Mouse (Mus musculus) small intestine, adult 2 months (tissue): ENCODE data around the gene 4933427D14Rik.

ENCODE experiments used
- CTCF ChIP-seq: fragments of 200-500 bp; IDR thresholded peaks from 2 replicates; pipeline ENCODE4 v1.5.1; 2012; ENCODE audit warnings: low read depth, mild to moderate bottlenecking, control low read depth, inconsistent platforms, low read length, moderate library complexity, mixed read lengths; ENCODE audit not compliant: insufficient replicate concordance, insufficient read length; ENCODE audit errors: extremely low read depth
- POLR2A ChIP-seq: fragments of 200-500 bp; IDR thresholded peaks from 2 replicates; pipeline ENCODE4 v1.6.1; 2012; ENCODE audit warnings: low read depth, mild to moderate bottlenecking, control low read depth, inconsistent platforms, low read length, moderate library complexity

DNA sequence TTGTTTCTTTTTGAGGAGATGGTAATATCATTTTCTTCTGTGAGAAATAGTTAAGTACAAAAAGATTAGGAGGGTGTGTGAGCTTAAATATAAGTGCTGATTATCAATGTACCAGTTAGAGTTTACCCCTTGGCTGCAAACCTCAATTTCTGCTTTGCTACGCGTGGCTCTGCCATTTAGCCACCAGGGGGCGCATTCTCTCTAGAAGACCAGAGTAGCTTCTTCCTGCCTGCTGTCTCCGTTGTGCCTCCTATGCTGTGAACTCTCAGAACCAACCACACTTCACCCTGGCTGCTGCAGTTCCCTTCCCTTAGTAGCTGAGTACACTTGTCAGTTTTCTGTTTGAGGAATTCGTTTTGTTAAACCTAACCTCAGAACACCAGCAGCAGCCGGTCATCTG is 14.0 kb upstream of the 4933427D14Rik start:
- TF ChIP-seq CTCF (peak; percentile 95; the same call in 1 of the 2 replicates), POLR2A (no peak)
